Mouse (Mus musculus) embryo, embryonic 10.5 days (tissue): Measurements from ENCODE around the gene R3hdml.

Experiments
- DNase-seq: peaks from one replicate; pipeline ENCODE4 v3.0.0-alpha.2; 2015; ENCODE audit warnings: low spot score

R3hdml gene

GRCm38 (mm10) chr2:163472466-163472851 lies 19.7 kb upstream of the R3hdml start, which contains the start of gene Fitm2:
Fitm2 (minus strand) TSS chr2:163472629.
- DNase-seq, result peak; percentile 98

- DNase-seq, result peak; percentile 41
Observed at GRCm38 (mm10) chr2:163480191-163480825, 11.8 kb upstream of the R3hdml start.

GRCm38 (mm10) chr2:163481539-163482029 lies 10.5 kb upstream of the R3hdml start:
- DNase-seq, result peak; percentile 62

- DNase-seq, result no peak
Observed at GRCm38 (mm10) chr2:163487360-163487759, 4.8 kb upstream of the R3hdml start.

GRCm38 (mm10) chr2:163489725-163490291 lies 2.3 kb upstream of the R3hdml start:
- DNase-seq, result no peak

- DNase-seq, result no peak
Observed at GRCm38 (mm10) chr2:163490656-163491055, 1.5 kb upstream of the R3hdml start.

- no peak for DNase-seq
Observed at GRCm38 (mm10) chr2:163491351-163491750, 767 bp upstream of the R3hdml start.

GRCm38 (mm10) chr2:163493031-163493430 lies 913 bp downstream of the R3hdml start:
- DNase-seq, result no peak

- no peak for DNase-seq
Observed at GRCm38 (mm10) chr2:163493976-163494375, 1.9 kb downstream of the R3hdml start.

GRCm38 (mm10) chr2:163494456-163494855 lies 2.3 kb downstream of the R3hdml start:
- DNase-seq, result no peak

GRCm38 (mm10) chr2:163502219-163502618 lies 10.1 kb downstream of the R3hdml start:
- no peak for DNase-seq

GRCm38 (mm10) chr2:163503191-163503590 lies 11.1 kb downstream of the R3hdml start:
- no peak for DNase-seq

- DNase-seq, result no peak
Observed at GRCm38 (mm10) chr2:163506300-163507004, 14.3 kb downstream of the R3hdml start, which contains the start of gene Hnf4a. Hnf4a (plus strand) TSS chr2:163506808.

- no peak for DNase-seq
Observed at GRCm38 (mm10) chr2:163525761-163526243, 33.7 kb downstream of the R3hdml start.

GRCm38 (mm10) chr2:163527497-163527896 lies 35.4 kb downstream of the R3hdml start:
- no peak for DNase-seq

- DNase-seq, result no peak
Observed at GRCm38 (mm10) chr2:163530418-163530817, 38.3 kb downstream of the R3hdml start.

GRCm38 (mm10) chr2:163531917-163532316 lies 39.8 kb downstream of the R3hdml start:
- DNase-seq, result peak; percentile 90

GRCm38 (mm10) chr2:163533226-163533625 lies 41.1 kb downstream of the R3hdml start:
- no peak for DNase-seq

GRCm38 (mm10) chr2:163534958-163535524 lies 42.9 kb downstream of the R3hdml start:
- peak; percentile 94 for DNase-seq

- DNase-seq, result no peak
Observed at GRCm38 (mm10) chr2:163537443-163537842, 45.3 kb downstream of the R3hdml start.

- DNase-seq, result no peak
Observed at GRCm38 (mm10) chr2:163538410-163538809, 46.3 kb downstream of the R3hdml start.

GRCm38 (mm10) chr2:163539321-163540040 lies 47.4 kb downstream of the R3hdml start:
- no peak for DNase-seq
